Mouse (Mus musculus) forebrain, embryonic 15.5 days (tissue): ENCODE measurements around the gene Ipo9. TPM values are rescaled to one million over a fixed set of nuclear protein-coding genes. Genes with fewer than 3 reads are reported as not detected.
"Not testable (repeated sequence)": the region's sequence is repeated elsewhere in the genome, so short reads cannot be mapped to it uniquely, and the experiment has no call there.

Source experiments
- ATAC-seq: fragments of 200-750 bp; cut with Nextera tagmentation; replicated peaks from 2 replicates; pipeline ENCODE4 v1.8.0; 2017; ENCODE audit warnings: mild to moderate bottlenecking, moderate TSS enrichment, moderate library complexity
- H3K27ac ChIP-seq: fragments of 300-500 bp; sonication (generic); replicated peaks from 2 replicates; pipeline ENCODE4 v1.5.1; 2015; ENCODE audit warnings: mild to moderate bottlenecking, inconsistent platforms
- H3K27me3 ChIP-seq: fragments of 300-500 bp; sonication (generic); 2 replicates; pipeline ENCODE4 v1.6.1; 2015; ENCODE audit warnings: inconsistent platforms
- H3K36me3 ChIP-seq: fragments of 300-500 bp; sonication (generic); 2 replicates; pipeline ENCODE4 v1.6.1; 2015; ENCODE audit warnings: mild to moderate bottlenecking, inconsistent platforms
- H3K4me1 ChIP-seq: fragments of 300-500 bp; sonication (generic); 2 replicates; pipeline ENCODE4 v1.6.1; 2015; ENCODE audit warnings: inconsistent platforms
- H3K4me2 ChIP-seq: fragments of 300-500 bp; sonication (generic); replicated peaks from 2 replicates; pipeline ENCODE4 v1.6.1; 2015; ENCODE audit warnings: mild to moderate bottlenecking, inconsistent platforms
- H3K4me3 ChIP-seq: fragments of 300-500 bp; sonication (generic); 2 replicates; pipeline ENCODE4 v1.5.1; 2015; ENCODE audit warnings: mild to moderate bottlenecking, inconsistent platforms
- H3K9ac ChIP-seq: fragments of 300-500 bp; sonication (generic); replicated peaks from 2 replicates; pipeline ENCODE4 v1.6.1; 2015; ENCODE audit warnings: mild to moderate bottlenecking, inconsistent platforms
- H3K9me3 ChIP-seq: fragments of 300-500 bp; sonication (generic); 2 replicates; pipeline ENCODE4 v1.6.1; 2016; ENCODE audit warnings: inconsistent platforms
- WGBS: fragments of 180-500 bp; shearing (Covaris S2); methylation state at CpG from one replicate; pipeline ENCODE4 v1.1.7; 2015; ENCODE audit warnings: mixed read lengths; 5-methylcytosine and 5-hydroxymethylcytosine counted together
- polyA plus RNA-seq: library from polyadenylated mRNA; unstranded; fragments of >200 nt; fragmentation: Nextera tagmentation; extraction: Ambion mirVana; gene quantifications from 2 replicates; pipeline ENCODE4 v1.2.1, GENCODE M21; 2015

The Ipo9 gene
- polyA plus RNA-seq, 1 experiment from 2014 or later: 139 TPM

DNA sequence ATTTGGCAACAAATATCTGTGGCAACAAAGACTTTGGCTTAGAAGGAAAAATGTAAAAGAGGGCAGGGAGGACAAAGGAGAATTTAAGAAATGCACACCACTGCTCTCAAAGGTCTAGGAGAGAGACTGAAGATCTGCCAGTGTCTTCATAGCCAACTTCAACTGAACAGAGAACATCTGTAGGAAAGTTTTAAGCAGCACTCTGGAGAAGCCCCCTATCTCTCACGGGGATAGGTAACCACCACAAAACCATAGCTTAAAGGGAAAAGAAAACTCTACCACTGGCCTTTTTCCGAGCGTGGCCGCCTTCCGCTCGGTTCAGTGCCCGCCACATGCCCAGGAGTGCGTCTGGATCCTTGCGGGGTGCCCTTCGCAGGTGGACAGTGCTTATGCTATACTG, 3.7 kb downstream of the Ipo9 start:
- H3K36me3 ChIP-seq: peaks cover 24% of the 10 kb centered on the region
- H3K27ac ChIP-seq: no peak overlapping the region
- no peak overlapping the region for H3K4me3 ChIP-seq
- no peak overlapping the region for H3K9ac ChIP-seq
- peaks cover 37% of the 10 kb centered on the region for H3K4me1 ChIP-seq
- 92% methylated on average over 10 of the region's 10 CpGs for WGBS
- no peaks in the 10 kb centered on the region for H3K9me3 ChIP-seq
- ATAC-seq: no peak
- H3K27me3 ChIP-seq: no peaks in the 10 kb centered on the region
- no peak overlapping the region for H3K4me2 ChIP-seq

DNA sequence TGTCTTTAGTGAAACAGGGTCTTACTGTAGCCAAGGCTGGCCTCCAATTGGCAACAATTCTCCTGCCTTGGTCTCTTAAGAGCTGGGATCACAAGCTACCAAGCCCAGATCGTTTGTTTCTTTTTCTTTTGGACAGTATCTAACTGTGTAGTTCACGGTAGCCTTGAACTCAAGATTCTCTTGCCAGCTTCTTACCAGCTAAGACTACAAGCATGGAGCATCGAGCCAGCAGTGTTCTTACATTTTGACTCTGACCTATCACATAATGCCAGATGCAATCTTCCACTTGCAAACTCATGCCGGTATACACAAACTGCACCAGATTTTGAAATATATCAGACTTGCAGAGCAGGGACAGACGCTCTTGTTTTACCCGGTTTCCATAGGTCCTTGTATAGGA, 7.5 kb downstream of the Ipo9 start:
- Histone ChIP-seq H3K36me3 (peaks cover 49% of the 10 kb centered on the region), H3K4me3 (no peak overlapping the region), H3K27ac (no peak overlapping the region), H3K9ac (no peak overlapping the region), H3K4me2 (no peak overlapping the region), H3K4me1 (peaks cover 10% of the 10 kb centered on the region), H3K27me3 (no peaks in the 10 kb centered on the region), H3K9me3 (no peaks in the 10 kb centered on the region)
- WGBS: 95% methylated on average over 6 of the region's 6 CpGs
- ATAC-seq: no peak

DNA sequence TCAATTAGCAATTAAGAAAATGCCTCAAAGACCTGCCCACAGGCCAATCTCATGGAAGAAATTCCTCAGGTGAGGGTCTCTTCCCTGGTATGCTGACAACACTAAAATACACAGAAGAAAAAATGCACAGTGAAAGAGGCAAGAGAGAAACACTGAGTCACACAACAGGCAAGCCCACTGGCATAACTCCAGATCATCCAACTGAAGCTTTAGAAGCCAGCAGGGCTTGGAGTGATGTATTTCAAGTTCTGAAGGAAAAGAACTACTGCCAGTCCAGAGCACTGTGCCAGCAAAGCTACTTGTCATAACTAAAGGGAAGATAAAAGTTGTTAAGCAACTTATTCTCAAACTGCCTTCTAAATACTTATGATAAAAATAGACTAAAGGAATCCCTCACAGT, 16.3 kb downstream of the Ipo9 start:
- Histone ChIP-seq H3K27ac (no peak overlapping the region), H3K4me1 (no peaks in the 10 kb centered on the region), H3K27me3 (no peaks in the 10 kb centered on the region), H3K9me3 (no peaks in the 10 kb centered on the region), H3K9ac (no peak overlapping the region), H3K4me2 (no peak overlapping the region), H3K4me3 (no peak overlapping the region), H3K36me3 (peaks cover 90% of the 10 kb centered on the region)
- no peak for ATAC-seq

DNA sequence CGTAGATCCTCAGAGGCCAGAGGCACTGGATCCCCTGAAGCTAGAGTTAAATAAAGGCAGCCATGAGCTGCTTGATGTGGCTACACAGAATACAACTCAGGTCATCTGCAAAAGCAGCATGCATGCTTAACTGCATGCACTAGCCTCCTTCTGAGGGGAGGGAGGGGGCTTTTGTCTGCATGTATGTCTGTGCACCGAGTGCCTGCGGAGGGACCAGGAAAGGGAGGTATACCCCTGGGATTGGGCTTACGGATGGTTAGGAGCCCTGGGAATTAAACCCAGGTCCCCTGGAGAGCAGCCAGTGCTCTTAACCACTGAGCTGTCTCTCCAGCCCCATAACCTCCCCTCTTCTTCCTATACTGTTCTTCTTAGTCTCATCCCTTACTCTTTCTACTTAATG, 18.2 kb downstream of the Ipo9 start:
- ATAC-seq: no peak
- WGBS: 90% methylated on average over 4 of the region's 4 CpGs

DNA sequence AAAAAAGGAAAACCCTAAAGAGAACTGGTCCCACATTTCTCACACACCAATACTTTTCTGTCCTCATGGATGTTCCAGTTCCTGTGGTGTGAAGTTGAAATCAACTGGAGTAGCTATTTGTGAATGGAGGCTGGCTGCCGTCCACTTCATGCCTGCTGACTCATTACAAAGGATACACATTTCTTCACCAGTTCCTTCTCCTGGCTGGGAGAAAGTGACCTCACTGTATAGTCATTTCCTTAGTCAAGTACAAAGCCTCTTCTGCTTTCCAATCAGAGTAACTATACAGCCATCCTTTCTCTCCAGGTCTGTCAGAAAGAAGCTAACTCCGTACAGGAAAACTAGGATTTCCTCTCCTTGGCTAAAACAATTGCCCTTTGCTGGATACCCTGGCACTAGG, 19.3 kb downstream of the Ipo9 start:
- Histone ChIP-seq H3K27me3 (no peaks in the 10 kb centered on the region), H3K4me1 (no peaks in the 10 kb centered on the region), H3K27ac (no peak overlapping the region), H3K4me3 (no peak overlapping the region), H3K9ac (no peak overlapping the region), H3K4me2 (no peak overlapping the region), H3K36me3 (peaks cover 89% of the 10 kb centered on the region), H3K9me3 (no peaks in the 10 kb centered on the region)
- 71% methylated on average over 2 of the region's 2 CpGs for WGBS
- ATAC-seq: no peak

More for the DNA sequence above, 18.2 kb downstream of the Ipo9 start:
- no peak overlapping the region for H3K4me2 ChIP-seq
- H3K27me3 ChIP-seq: no peaks in the 10 kb centered on the region
- no peaks in the 10 kb centered on the region for H3K4me1 ChIP-seq
- H3K27ac ChIP-seq: no peak overlapping the region
- no peaks in the 10 kb centered on the region for H3K9me3 ChIP-seq
- H3K4me3 ChIP-seq: no peak overlapping the region
- peaks cover 90% of the 10 kb centered on the region for H3K36me3 ChIP-seq
- no peak overlapping the region for H3K9ac ChIP-seq

DNA sequence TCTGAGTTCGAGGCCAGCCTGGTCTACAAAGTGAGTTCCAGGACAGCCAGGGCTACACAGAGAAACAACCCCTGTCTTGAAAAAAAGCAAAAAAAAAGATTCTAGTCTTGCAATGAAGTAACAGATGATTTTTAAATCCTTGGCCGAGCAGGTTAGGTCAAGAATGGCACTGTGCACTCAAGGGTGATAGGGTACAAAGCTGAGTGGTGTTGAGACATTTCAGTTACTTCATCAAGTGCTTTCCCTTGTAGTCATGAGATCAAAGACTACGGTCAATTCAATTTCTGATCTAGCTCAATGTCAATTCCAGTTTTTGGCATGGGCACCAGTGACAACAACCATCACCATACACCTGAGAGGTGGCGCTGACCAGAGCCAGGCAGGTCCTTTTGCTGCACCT, 21.3 kb downstream of the Ipo9 start:
- ATAC-seq: no peak
- H3K27me3 ChIP-seq: no peaks in the 10 kb centered on the region
- 97% methylated on average over 4 of the region's 4 CpGs for WGBS
- no peak overlapping the region for H3K4me2 ChIP-seq
- H3K36me3 ChIP-seq: peaks cover 89% of the 10 kb centered on the region
- no peak overlapping the region for H3K4me3 ChIP-seq
- H3K4me1 ChIP-seq: no peaks in the 10 kb centered on the region
- H3K9me3 ChIP-seq: no peaks in the 10 kb centered on the region
- no peak overlapping the region for H3K9ac ChIP-seq
- H3K27ac ChIP-seq: no peak overlapping the region

DNA sequence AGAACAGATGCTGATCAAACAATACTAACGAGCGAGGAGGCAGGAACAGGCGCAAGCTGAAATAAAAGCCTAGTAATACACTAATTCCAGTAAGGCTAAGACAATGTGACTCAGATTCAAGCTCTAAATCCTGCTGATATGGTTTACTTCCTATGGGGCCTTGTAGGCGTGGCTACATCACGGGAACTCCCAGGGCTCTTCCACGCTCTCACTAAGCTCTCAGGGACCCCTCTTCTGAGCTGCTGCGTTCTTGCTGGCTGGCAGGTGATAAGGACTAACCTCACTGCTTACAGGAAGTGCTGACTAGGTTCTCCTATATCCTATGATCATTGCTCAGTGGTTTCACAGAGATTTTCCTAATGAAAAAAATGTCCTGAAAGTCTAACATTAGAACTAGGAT, 24.9 kb downstream of the Ipo9 start:
- no peak overlapping the region for H3K27ac ChIP-seq
- no peak overlapping the region for H3K4me2 ChIP-seq
- H3K27me3 ChIP-seq: no peaks in the 10 kb centered on the region
- no peaks in the 10 kb centered on the region for H3K9me3 ChIP-seq
- no peak for ATAC-seq
- H3K36me3 ChIP-seq: peaks cover 91% of the 10 kb centered on the region
- H3K9ac ChIP-seq: no peak overlapping the region
- no peak overlapping the region for H3K4me3 ChIP-seq
- H3K4me1 ChIP-seq: no peaks in the 10 kb centered on the region
- 70% methylated on average over 7 of the region's 7 CpGs for WGBS

DNA sequence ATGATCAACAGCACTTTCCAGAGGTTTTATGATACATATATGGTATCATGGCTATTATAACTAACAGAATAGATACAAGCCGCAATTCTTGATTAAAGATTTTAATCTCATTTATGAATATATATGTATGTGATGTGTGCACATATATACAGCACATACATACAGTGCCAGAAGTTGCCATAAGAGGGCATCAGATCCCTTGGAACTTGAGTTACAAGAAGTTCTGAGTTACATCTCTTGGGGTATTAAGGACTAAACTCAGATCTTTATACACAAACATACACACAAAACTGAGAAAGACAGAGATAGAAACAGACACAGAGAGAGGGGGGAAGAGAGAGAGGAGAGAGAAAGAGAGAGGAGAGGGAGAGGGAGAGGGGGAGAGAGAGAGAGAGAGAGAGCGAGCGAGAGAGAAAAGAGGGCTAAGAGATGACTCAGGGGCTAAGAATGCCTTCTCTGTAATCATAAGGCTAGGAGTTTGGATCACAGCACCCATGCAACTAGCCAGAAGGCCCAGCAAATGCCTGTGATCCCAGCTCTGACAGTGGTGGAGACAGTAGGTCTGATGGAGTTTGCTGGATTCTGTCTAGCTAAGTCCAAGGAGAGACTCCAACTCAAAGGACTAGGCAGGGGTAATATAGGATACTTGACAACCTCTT, 28.7 kb downstream of the Ipo9 start:
- no peaks in the 10 kb centered on the region for H3K4me1 ChIP-seq
- H3K4me3 ChIP-seq: no peak overlapping the region
- ATAC-seq: no peak
- no peak overlapping the region for H3K9ac ChIP-seq
- no peaks in the 10 kb centered on the region for H3K27me3 ChIP-seq
- no peak overlapping the region for H3K4me2 ChIP-seq
- peaks cover 86% of the 10 kb centered on the region for H3K36me3 ChIP-seq
- WGBS: 95% methylated on average over 3 of the region's 3 CpGs
- H3K9me3 ChIP-seq: no peaks in the 10 kb centered on the region
- H3K27ac ChIP-seq: no peak overlapping the region

DNA sequence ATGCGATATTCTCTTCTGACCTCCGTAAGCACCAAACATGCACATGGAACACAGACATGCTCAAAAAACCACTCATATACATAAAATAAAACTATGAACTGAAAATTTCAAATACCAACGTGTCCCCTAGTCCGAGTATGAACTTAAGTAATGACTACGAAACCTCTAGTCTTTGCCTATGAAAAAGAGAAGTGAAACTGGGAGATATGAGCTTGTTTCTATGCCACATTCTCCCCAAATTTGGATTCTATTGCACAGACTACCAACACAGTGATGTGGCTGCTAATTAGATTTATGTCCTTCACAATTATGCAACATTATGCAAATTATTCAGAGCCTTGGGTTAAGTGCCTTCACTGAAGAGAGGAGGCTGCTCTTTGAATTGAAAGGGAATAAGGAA, 30.8 kb downstream of the Ipo9 start:
- H3K9me3 ChIP-seq: no peaks in the 10 kb centered on the region
- no peak overlapping the region for H3K9ac ChIP-seq
- H3K27me3 ChIP-seq: no peaks in the 10 kb centered on the region
- H3K4me3 ChIP-seq: no peak overlapping the region
- H3K4me1 ChIP-seq: no peaks in the 10 kb centered on the region
- WGBS: 97% methylated on average over 5 of the region's 5 CpGs
- H3K27ac ChIP-seq: no peak overlapping the region
- no peak overlapping the region for H3K4me2 ChIP-seq
- peaks cover 82% of the 10 kb centered on the region for H3K36me3 ChIP-seq
- ATAC-seq: no peak

DNA sequence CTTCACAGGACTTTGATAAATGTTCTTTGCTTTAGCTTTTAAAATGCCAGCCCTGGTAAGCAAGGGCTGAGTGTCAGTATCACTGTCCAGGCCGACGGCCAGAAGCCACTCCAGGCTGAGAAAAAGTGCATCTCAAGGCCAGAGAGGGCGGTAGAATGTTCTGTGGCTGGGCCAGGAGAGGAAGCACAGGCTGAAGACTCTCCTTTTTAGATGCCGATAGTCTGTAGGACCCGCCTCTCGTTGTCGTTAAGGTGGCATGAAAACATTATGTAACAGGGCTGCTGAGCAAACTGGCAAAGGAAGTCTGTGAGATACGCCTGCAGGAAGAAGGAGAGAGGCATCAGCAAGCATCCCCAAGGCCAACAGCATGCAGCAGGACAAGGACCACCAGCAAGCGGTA, 45.1 kb downstream of the Ipo9 start:
- peaks cover 7% of the 10 kb centered on the region for H3K4me1 ChIP-seq
- no peak overlapping the region for H3K27ac ChIP-seq
- H3K27me3 ChIP-seq: no peaks in the 10 kb centered on the region
- no peak overlapping the region for H3K9ac ChIP-seq
- no peak overlapping the region for H3K4me3 ChIP-seq
- no peaks in the 10 kb centered on the region for H3K9me3 ChIP-seq
- 86% methylated on average over 9 of the region's 9 CpGs for WGBS
- no peak for ATAC-seq
- no peak overlapping the region for H3K4me2 ChIP-seq
- H3K36me3 ChIP-seq: peaks cover 77% of the 10 kb centered on the region

DNA sequence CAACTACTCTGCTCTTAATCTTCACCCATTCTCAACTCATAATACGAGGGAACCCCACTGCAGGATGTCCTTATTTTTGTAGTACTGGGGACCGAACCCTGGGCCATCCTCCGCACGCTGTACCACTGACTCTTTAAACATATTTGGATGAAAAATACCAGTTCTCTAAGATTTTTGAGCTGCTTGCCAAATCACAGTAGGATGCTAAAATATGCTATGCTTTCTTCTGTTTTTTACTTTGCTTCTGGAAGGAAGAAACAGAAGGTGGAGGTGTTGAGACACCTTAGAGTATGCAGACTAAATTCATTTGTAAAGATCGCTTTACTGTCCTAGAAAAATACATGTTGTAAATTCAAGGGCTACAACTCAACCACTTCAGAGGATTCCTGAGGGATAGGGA, 46.1 kb downstream of the Ipo9 start:
- WGBS: 92% methylated on average over 5 of the region's 5 CpGs
- Histone ChIP-seq H3K4me1 (peaks cover 7% of the 10 kb centered on the region), H3K4me2 (no peak overlapping the region), H3K9ac (no peak overlapping the region), H3K27ac (no peak overlapping the region), H3K4me3 (no peak overlapping the region), H3K27me3 (no peaks in the 10 kb centered on the region), H3K9me3 (no peaks in the 10 kb centered on the region), H3K36me3 (peaks cover 69% of the 10 kb centered on the region)
- no peak for ATAC-seq

DNA sequence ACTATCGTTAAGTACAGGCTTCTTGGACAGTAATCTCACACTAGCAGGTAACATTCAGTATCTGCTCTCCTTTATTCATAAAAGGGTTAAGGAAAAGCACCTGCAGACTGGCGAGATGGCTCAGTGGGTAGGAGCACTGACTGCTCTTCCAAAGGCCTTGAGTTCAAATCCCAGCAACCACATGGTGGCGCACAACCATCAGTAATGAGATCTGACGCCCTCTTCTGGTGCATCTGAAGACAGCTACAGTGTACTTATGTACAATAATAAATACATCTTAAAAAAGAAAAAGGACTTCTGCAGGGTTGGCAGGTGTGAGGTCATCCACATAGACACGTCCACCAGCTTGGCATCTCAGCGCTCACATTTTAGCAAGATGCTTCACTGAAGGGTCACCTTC, 48.7 kb downstream of the Ipo9 start:
- H3K4me1 ChIP-seq: not testable (repeated sequence)
- peaks cover 45% of the 10 kb centered on the region for H3K36me3 ChIP-seq

More for the DNA sequence above, 48.7 kb downstream of the Ipo9 start:
- 0 out of 2 replicates have a peak overlapping the region, but pooled peaks have one; percentile 27 for H3K27ac ChIP-seq
- not testable (repeated sequence) for H3K9me3 ChIP-seq, ATAC-seq, H3K27me3 ChIP-seq, H3K4me3 ChIP-seq, H3K9ac ChIP-seq, H3K4me2 ChIP-seq
- WGBS: 66% methylated on average over 6 of the region's 6 CpGs
